Mouse (Mus musculus): ENCODE data around the gene Omd.

Gene Omd

GRCm38 (mm10) chr13:49617021-49617420 is 34.8 kb downstream of the Omd start:
- no peak for DNase-seq

GRCm38 (mm10) chr13:49618365-49618764 is 36.1 kb downstream of the Omd start:
- DNase-seq: no peak

GRCm38 (mm10) chr13:49623216-49623615 is 41.0 kb downstream of the Omd start:
- DNase-seq: no peak

- no peak for DNase-seq
Observed at GRCm38 (mm10) chr13:49628167-49628566, 45.9 kb downstream of the Omd start.

GRCm38 (mm10) chr13:49629076-49629475 is 46.8 kb downstream of the Omd start:
- DNase-seq: no peak

- DNase-seq: no peak
Observed at GRCm38 (mm10) chr13:49639965-49640364, 57.7 kb downstream of the Omd start.
